Mouse (Mus musculus): ENCODE data around the gene Phyh.

DNA sequence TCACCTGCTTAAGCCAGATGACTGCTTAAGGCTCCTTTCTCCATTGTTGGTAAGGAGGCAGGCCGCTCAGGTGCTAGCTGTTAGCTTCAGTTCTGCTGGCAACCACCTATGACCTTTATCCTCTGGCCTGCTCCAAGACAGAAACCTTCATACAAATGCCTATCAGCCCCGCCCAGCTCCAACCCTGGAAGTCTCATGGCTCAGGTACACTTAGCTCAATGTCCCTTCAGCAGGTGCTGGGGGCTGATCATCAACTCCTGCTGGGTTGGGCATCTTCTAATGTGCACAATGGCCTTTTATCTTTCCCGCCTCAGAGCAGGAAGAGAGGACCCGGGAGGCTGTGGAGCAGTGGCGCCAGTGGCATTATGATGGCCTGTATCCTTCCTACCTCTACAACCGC, 66.2 kb downstream of the Phyh start:
- TF ChIP-seq CTCF (IDR thresholded peaks at IDR 0.05; ENCODE audit: low read depth, low read length) (no peak), POLR2A (IDR thresholded peaks at IDR 0.05; ENCODE audit: extremely low read depth, insufficient read depth, low read length) (no peak)
